ENCODE assay signal across 8 mouse cellular contexts in genomic region chr19:44388475-44389428, GRCm38 (mm10). TPM values are rescaled to one million over a fixed set of nuclear protein-coding genes. Genes with fewer than 3 reads are reported as not detected.
A peak's percentile ranks its signal among the peaks of the same experiment; 100 is the strongest.
DNase-seq lines count a peak whose midpoint lies in the region; ATAC-seq and TF ChIP-seq lines count a peak whose summit lies in the region.

No protein-coding gene starts in this region.

- H3K4me2 ChIP-seq in CH12.LX (ENCODE audit: insufficient read depth, low read depth, poor library complexity, severe bottlenecking) = peak overlapping the region; percentile 87
- H3K4me2 ChIP-seq in forebrain, embryonic 12.5 days = peak overlapping the region; percentile 59
- H3K4me2 ChIP-seq in heart, postnatal 0 days (ENCODE audit: low read depth, low read length) = peak overlapping the region; percentile 63
- peak overlapping the region; percentile 89 for H3K4me2 ChIP-seq in liver, embryonic 14.5 days (ENCODE audit: low read depth)
- peak overlapping the region; percentile 75 for H3K4me2 ChIP-seq in stomach, embryonic 15.5 days

- H3K27me3 ChIP-seq in CH12.LX (replicated peaks) = no peaks in the 10 kb centered on the region
- no peaks in the 10 kb centered on the region for H3K27me3 ChIP-seq in forebrain, embryonic 12.5 days
- no peaks in the 10 kb centered on the region for H3K27me3 ChIP-seq in heart, postnatal 0 days (ENCODE audit: control insufficient read depth, insufficient read depth, low read length)
- no peaks in the 10 kb centered on the region for H3K27me3 ChIP-seq in liver, embryonic 14.5 days (ENCODE audit: control insufficient read depth, insufficient read depth, low read length)
- H3K27me3 ChIP-seq in stomach, embryonic 15.5 days (replicated peaks) = no peaks in the 10 kb centered on the region

- H3K9me3 ChIP-seq in CH12.LX (replicated peaks; ENCODE audit: low read length) = no peaks in the 10 kb centered on the region
- no peaks in the 10 kb centered on the region for H3K9me3 ChIP-seq in forebrain, embryonic 12.5 days
- no peaks in the 10 kb centered on the region for H3K9me3 ChIP-seq in heart, postnatal 0 days (replicated peaks; ENCODE audit: control insufficient read depth, low read length)
- no peaks in the 10 kb centered on the region for H3K9me3 ChIP-seq in liver, embryonic 14.5 days (ENCODE audit: control insufficient read depth, low read length)
- no peaks in the 10 kb centered on the region for H3K9me3 ChIP-seq in stomach, embryonic 15.5 days

- no peaks in the 10 kb centered on the region for H3K79me2 ChIP-seq in CH12.LX (replicated peaks; ENCODE audit: control insufficient read depth, extremely low read depth, insufficient read depth, poor library complexity, severe bottlenecking)

- WGBS in forebrain, embryonic 12.5 days = 4% methylated on average over 41 of the region's 41 CpGs
- 5% methylated on average over 41 of the region's 41 CpGs for WGBS in heart, postnatal 0 days
- WGBS in liver, embryonic 14.5 days (ENCODE audit: insufficient replicate concordance) = 2% methylated on average over 41 of the region's 41 CpGs
- 2% methylated on average over 41 of the region's 41 CpGs for WGBS in stomach, embryonic 15.5 days

- DNase-seq in CH12.LX (ENCODE audit: extremely low read depth) = peak; percentile 94
- DNase-seq in c-Kit-positive CD71-positive TER-119-positive erythroid progenitor cells, embryonic 14.5 days (ENCODE audit: low spot score) = peak; percentile 91
- DNase-seq in heart, postnatal 0 days (ENCODE audit: low spot score) = peak; percentile 94
- peak; percentile 94 to 98 for DNase-seq in kidney, postnatal 36 days
- DNase-seq in liver, embryonic 14.5 days (ENCODE audit: low read depth in 3 of 3, low spot score in 3 of 3) = peak; percentile 89 to 93 (median 91)
- peak; percentile 94 for DNase-seq in neural tube, embryonic 10.5 days (ENCODE audit: extremely low spot score, low spot score)

- TF ChIP-seq RAD21 in CH12.LX (IDR thresholded peaks at IDR 0.05; ENCODE audit: low read depth, low read length) = no peak

- H3K27ac ChIP-seq in CH12.LX (ENCODE audit: insufficient read depth, low read depth) = peak overlapping the region; percentile 96
- peak overlapping the region; percentile 77 for H3K27ac ChIP-seq in forebrain, embryonic 12.5 days
- H3K27ac ChIP-seq in heart, postnatal 0 days (ENCODE audit: low read depth) = peak overlapping the region; percentile 83
- H3K27ac ChIP-seq in liver, embryonic 14.5 days = peak overlapping the region; percentile 88
- peak overlapping the region; percentile 84 for H3K27ac ChIP-seq in stomach, embryonic 15.5 days

- TF ChIP-seq POLR2A in CH12.LX (IDR thresholded peaks at IDR 0.05; ENCODE audit: low read depth, low read length) = peak; percentile 95

- peak overlapping the region; percentile 95 for H3K9ac ChIP-seq in CH12.LX (ENCODE audit: insufficient read depth, low read depth)
- H3K9ac ChIP-seq in forebrain, embryonic 12.5 days = peak overlapping the region; percentile 61
- H3K9ac ChIP-seq in heart, postnatal 0 days (replicated peaks; ENCODE audit: low read depth, low read length) = no peak overlapping the region; the same call in 1 of the 2 replicates
- peak overlapping the region; percentile 78 for H3K9ac ChIP-seq in liver, embryonic 14.5 days (replicated peaks)
- peak overlapping the region; percentile 35; the same call in 1 of the 2 replicates for H3K9ac ChIP-seq in stomach, embryonic 15.5 days

- no peak for TF ChIP-seq CTCF in CH12.LX (conservative IDR thresholded peaks at IDR 0.05 in 1 of 2, IDR thresholded peaks at IDR 0.05 in 1 of 2; ENCODE audit: low read depth in 2 of 2, low read length in 2 of 2)
- TF ChIP-seq CTCF in heart, postnatal 0 days (IDR thresholded peaks at IDR 0.05; ENCODE audit: low read depth) = no peak
- TF ChIP-seq CTCF in liver, embryonic 14.5 days (IDR thresholded peaks at IDR 0.05; ENCODE audit: low read depth) = no peak

- peaks cover 29 to 91% of the 10 kb centered on the region in 2 experiments for H3K4me1 ChIP-seq in CH12.LX (ENCODE audit: control insufficient read depth in 1 of 2, insufficient read depth in 2 of 2)
- peaks cover 18% of the 10 kb centered on the region for H3K4me1 ChIP-seq in forebrain, embryonic 12.5 days
- H3K4me1 ChIP-seq in heart, postnatal 0 days (ENCODE audit: control insufficient read depth, insufficient read depth) = peaks cover 15% of the 10 kb centered on the region
- H3K4me1 ChIP-seq in liver, embryonic 14.5 days (replicated peaks; ENCODE audit: control insufficient read depth in 2 of 2, insufficient read depth in 2 of 2, low read length in 1 of 2) = peaks cover 57 to 60% of the 10 kb centered on the region in 2 experiments
- 0 out of 2 replicates have a peak, but pooled peaks cover 14% of the 10 kb centered on the region for H3K4me1 ChIP-seq in stomach, embryonic 15.5 days

- H3K4me3 ChIP-seq in CH12.LX (replicated peaks in 1 of 3; ENCODE audit: low read depth in 2 of 3, low read length in 2 of 3, poor library complexity in 1 of 3) = peak overlapping the region; percentile 55 to 74 (median 66)
- peak overlapping the region; percentile 52 for H3K4me3 ChIP-seq in forebrain, embryonic 12.5 days (replicated peaks)
- peak overlapping the region; percentile 50 for H3K4me3 ChIP-seq in heart, postnatal 0 days (ENCODE audit: low read depth, low read length)
- H3K4me3 ChIP-seq in liver, embryonic 14.5 days (ENCODE audit: insufficient read depth in 1 of 2, low read depth in 2 of 2, low read length in 2 of 2) = peak overlapping the region; percentile 68 to 75
- H3K4me3 ChIP-seq in stomach, embryonic 15.5 days (replicated peaks) = peak overlapping the region; percentile 57

- 0 out of 2 replicates have a peak, but pooled peaks have one; percentile 26 for TF ChIP-seq EP300 in CH12.LX (IDR thresholded peaks at IDR 0.05; ENCODE audit: low read length)
- TF ChIP-seq EP300 in heart, postnatal 0 days (IDR thresholded peaks at IDR 0.05; ENCODE audit: low read depth) = no peak
- peak; percentile 17 for TF ChIP-seq EP300 in liver, embryonic 14.5 days (IDR thresholded peaks at IDR 0.05; ENCODE audit: low read depth)

- in situ Hi-C loops in CH12.LX (cut with MboI; ENCODE audit: low pct_ligation_motif_present, low pct_unique_long_range_greater_than_20kb, low sequenced_read_pairs) = no loop called here

- dilution Hi-C loops in CH12.LX (cut with MboI; ENCODE audit: extremely low pct_ligation_motif_present, extremely low pct_unique_long_range_greater_than_20kb, low sequenced_read_pairs) = no loop called here

- H3K36me3 ChIP-seq in CH12.LX (replicated peaks in 1 of 2; ENCODE audit: control insufficient read depth in 1 of 2, insufficient read depth in 1 of 2, low read length in 1 of 2) = peaks cover 0 to 20% of the 10 kb centered on the region in 2 experiments
- H3K36me3 ChIP-seq in forebrain, embryonic 12.5 days (replicated peaks) = no peaks in the 10 kb centered on the region
- no peaks in the 10 kb centered on the region for H3K36me3 ChIP-seq in heart, postnatal 0 days (replicated peaks; ENCODE audit: control insufficient read depth, insufficient read depth, low read length)
- no peaks in the 10 kb centered on the region for H3K36me3 ChIP-seq in liver, embryonic 14.5 days (replicated peaks; ENCODE audit: control insufficient read depth, insufficient read depth, low read depth)
- H3K36me3 ChIP-seq in stomach, embryonic 15.5 days = no peaks in the 10 kb centered on the region

- peak; percentile 98 for ATAC-seq in forebrain, embryonic 12.5 days (ENCODE audit: low FRiP score)
- peak; percentile 97 for ATAC-seq in heart, postnatal 0 days (ENCODE audit: insufficient read depth, low read depth)
- ATAC-seq in liver, embryonic 14.5 days (ENCODE audit: insufficient read depth) = peak; percentile 96
- peak; percentile 97 for ATAC-seq in stomach, embryonic 15.5 days (ENCODE audit: insufficient read depth, low FRiP score, low read depth)

TF ChIP-seq in CH12.LX, 34 proteins besides CTCF, POLR2A, EP300 and RAD21 (continues in another document):
- no peak for TF ChIP-seq MAX (IDR thresholded peaks at IDR 0.05; ENCODE audit: low read length)
- no peak for TF ChIP-seq IRF4 (IDR thresholded peaks at IDR 0.05; ENCODE audit: low read depth, low read length)
- no peak for TF ChIP-seq MAFK (IDR thresholded peaks at IDR 0.05; ENCODE audit: insufficient replicate concordance, low read length)
- TF ChIP-seq BHLHE40 (IDR thresholded peaks at IDR 0.05; ENCODE audit: low read depth, low read length) = peak; percentile 49; the same call in 1 of the 2 replicates
- TF ChIP-seq USF2 (conservative IDR thresholded peaks at IDR 0.05; ENCODE audit: low read depth, low read length) = peak; percentile 75
- TF ChIP-seq ZMIZ1 (IDR thresholded peaks at IDR 0.05; ENCODE audit: low read depth, low read length) = peak; percentile 89
- no peak for TF ChIP-seq RCOR1 (conservative IDR thresholded peaks at IDR 0.05; ENCODE audit: low read depth, low read length)
- TF ChIP-seq NRF1 (IDR thresholded peaks at IDR 0.05; ENCODE audit: low read depth, low read length) = peak; percentile 86
- no peak; the same call in 1 of the 2 replicates for TF ChIP-seq SMC3 (IDR thresholded peaks at IDR 0.05; ENCODE audit: low read depth, low read length)
- TF ChIP-seq USF1 (IDR thresholded peaks at IDR 0.05; ENCODE audit: low read depth, low read length) = peak; percentile 86

RNA-seq across cellular contexts. Expression of gene Scd1, which starts 18.9 kb away (rescaled TPM):
- total RNA-seq in CH12.LX (2012; rRNA removed) = 202 and 225 TPM in 2 replicates
- 240 and 314 TPM in 2 replicates for total RNA-seq in CH12.LX (2014; rRNA removed)
- polyA plus RNA-seq in CH12.LX (2012; ENCODE audit: insufficient read length, low read depth) = 203 and 244 TPM in 2 replicates
- polyA plus RNA-seq in forebrain, embryonic 12.5 days (2016; fragmentation: Nextera tagmentation; extraction: Ambion mirVana) = 10.6 and 10.8 TPM in 2 replicates
- total RNA-seq in heart, postnatal 0 days (2014; rRNA removed; ENCODE audit: low replicate concordance) = 6.2 and 9.8 TPM in 2 replicates
- polyA plus RNA-seq in heart, postnatal 0 days (2015; fragmentation: Nextera tagmentation; extraction: Ambion mirVana) = 0.66 and 1.2 TPM in 2 replicates
- 22.5 and 25.1 TPM in 2 replicates for polyA plus RNA-seq in liver, embryonic 14.5 days (2012; rRNA removed)
- 11.1 and 11.9 TPM in 2 replicates for polyA plus RNA-seq in liver, embryonic 14.5 days (2014; fragmentation: Nextera tagmentation; extraction: Ambion mirVana)
- 3.9 and 5.3 TPM in 2 replicates for polyA plus RNA-seq in stomach, embryonic 15.5 days (2015; fragmentation: Nextera tagmentation; extraction: Ambion mirVana)

RNA-seq across cellular contexts. Expression of gene Scd4, which starts 55.9 kb away (rescaled TPM):
- total RNA-seq in CH12.LX (2012; rRNA removed) (0.08 TPM in 1 of 2 replicates, not detected in the other), CH12.LX (2014; rRNA removed) (0.18 TPM in 1 of 2 replicates, not detected in the other)
- polyA plus RNA-seq in CH12.LX (2012; ENCODE audit: insufficient read length, low read depth) = 0.10 and 0.11 TPM in 2 replicates
- polyA plus RNA-seq in forebrain, embryonic 12.5 days (2016; fragmentation: Nextera tagmentation; extraction: Ambion mirVana) = 0.15 and 0.29 TPM in 2 replicates
- 10.8 and 37.4 TPM in 2 replicates for total RNA-seq in heart, postnatal 0 days (2014; rRNA removed; ENCODE audit: low replicate concordance)
- 30.8 and 38.2 TPM in 2 replicates for polyA plus RNA-seq in heart, postnatal 0 days (2015; fragmentation: Nextera tagmentation; extraction: Ambion mirVana)
- 0.04 and 0.08 TPM in 2 replicates for polyA plus RNA-seq in liver, embryonic 14.5 days (2012; rRNA removed)
- 0.09 TPM in 1 of 2 replicates, not detected in the other for polyA plus RNA-seq in liver, embryonic 14.5 days (2014; fragmentation: Nextera tagmentation; extraction: Ambion mirVana)
- 0.12 and 0.15 TPM in 2 replicates for polyA plus RNA-seq in stomach, embryonic 15.5 days (2015; fragmentation: Nextera tagmentation; extraction: Ambion mirVana)

Comparison
In these comparisons a context has a peak if more than half of its experiments do, and no peak if none do; other contexts are left out.
1. Peak in every context shown above with its lines: DNase-seq, ATAC-seq, H3K4me3 ChIP-seq and H3K27ac ChIP-seq.
2. RNA of gene Scd4, which starts 55.9 kb away (polyA plus RNA-seq): 30.8 to 38.2 TPM in heart, postnatal 0 days; 0.15 to 0.29 TPM in forebrain, embryonic 12.5 days, 0.12 to 0.15 TPM in stomach, embryonic 15.5 days, 0.10 to 0.11 TPM in CH12.LX and 0.04 to 0.09 TPM in liver, embryonic 14.5 days; every median in the first group is over 10 times any median in the second.